Mouse (Mus musculus): ENCODE results near the gene Rab40c.

The Rab40c gene

GRCm38 (mm10) chr17:25895415-25895814, 24.1 kb downstream of the Rab40c start:
- DNase-seq: no peak

- DNase-seq: peak in 1 of 2 experiments; percentile 34
These were observed 25.4 kb downstream of the Rab40c start for GRCm38 (mm10) chr17:25893975-25894617.

- no peak for DNase-seq
These were observed 30.7 kb downstream of the Rab40c start for GRCm38 (mm10) chr17:25888837-25889236.

- no peak for DNase-seq
These were observed 32.1 kb downstream of the Rab40c start for GRCm38 (mm10) chr17:25887467-25887866.

- DNase-seq: no peak
These were observed 32.7 kb downstream of the Rab40c start for GRCm38 (mm10) chr17:25886806-25887205.

- no peak for DNase-seq
These were observed 33.9 kb downstream of the Rab40c start for GRCm38 (mm10) chr17:25885636-25886035.

- no peak for DNase-seq
These were observed 35.7 kb downstream of the Rab40c start for GRCm38 (mm10) chr17:25883824-25884223.

- no peak for DNase-seq
These were observed 36.3 kb downstream of the Rab40c start for GRCm38 (mm10) chr17:25883268-25883667.

- DNase-seq: no peak
These were observed 37.2 kb downstream of the Rab40c start for GRCm38 (mm10) chr17:25882306-25882705.

- DNase-seq: no peak
These were observed 37.8 kb downstream of the Rab40c start for GRCm38 (mm10) chr17:25881691-25882090.

GRCm38 (mm10) chr17:25880913-25881641, 38.5 kb downstream of the Rab40c start:
- DNase-seq: no peak

GRCm38 (mm10) chr17:25880196-25880910, 39.2 kb downstream of the Rab40c start, which contains the start of gene Wfikkn1:
Wfikkn1 (minus strand) TSS chr17:25880858.
- no peak for DNase-seq

- no peak for DNase-seq
These were observed 39.8 kb downstream of the Rab40c start for GRCm38 (mm10) chr17:25879750-25880149.

GRCm38 (mm10) chr17:25879261-25879660, 40.3 kb downstream of the Rab40c start:
- no peak for DNase-seq

- no peak for DNase-seq
These were observed 40.8 kb downstream of the Rab40c start for GRCm38 (mm10) chr17:25878611-25879180.

GRCm38 (mm10) chr17:25877741-25878610, 41.6 kb downstream of the Rab40c start:
- no peak for DNase-seq

GRCm38 (mm10) chr17:25877025-25877424, 42.5 kb downstream of the Rab40c start:
- DNase-seq: no peak

- no peak for DNase-seq
These were observed 43.1 kb downstream of the Rab40c start for GRCm38 (mm10) chr17:25876347-25876915.

- DNase-seq: peak; percentile 70 to 77
These were observed 44.1 kb downstream of the Rab40c start for GRCm38 (mm10) chr17:25875171-25876136.

GRCm38 (mm10) chr17:25874721-25875170, 44.8 kb downstream of the Rab40c start, which contains the start of gene Mettl26:
Mettl26 (plus strand) TSS chr17:25875074.
- peak; percentile 79 to 87 for DNase-seq
